In genomic region chr9:123469087-123469486, GRCm38 (mm10) we compare ENCODE assay signal across 27 mouse cellular contexts. TPM values are rescaled to one million over a fixed set of nuclear protein-coding genes. Genes with fewer than 3 reads are reported as not detected.
DNase-seq lines count a peak whose midpoint lies in the region; ATAC-seq and TF ChIP-seq lines count a peak whose summit lies in the region.
"Had no signal": no experiment of that assay in that cellular context is flagged by ENCODE, and none has a peak within 500 bp of the region (broad histone marks: within the 10 kb centered on the region; RNA-seq: fewer than 3 reads in every experiment).

No protein-coding gene starts in this region.

- peak; percentile 93 for DNase-seq in heart, adult 11 months
- no peak for DNase-seq in heart, postnatal 25 days (ENCODE audit: low spot score)
- DNase-seq in liver, embryonic 11.5 days (ENCODE audit: low spot score), result no peak
- no peak for DNase-seq in liver, postnatal 0 days
- no peak for DNase-seq in MEL (ENCODE audit: low read depth, low spot score)
- no peak for DNase-seq in liver, embryonic 14.5 days (ENCODE audit: low read depth in 3 of 3, low spot score in 3 of 3)
- DNase-seq in left cerebral cortex, adult 2 months (ENCODE audit: extremely low spot score in 1 of 2, low spot score in 2 of 2), result no peak
- DNase-seq: adrenal gland, postnatal 14 days; cerebellum, adult 11 months; cerebellum, adult 9-10 months; gastrocnemius, postnatal 14 days; kidney, adult 11 months; kidney, postnatal 25 days; lung, adult 2 months; right cerebral cortex, postnatal 4 days; thymus, adult 2 months; thymus, postnatal 36 days had no signal

- no peaks in the 10 kb centered on the region for H3K36me3 ChIP-seq in liver, embryonic 11.5 days (ENCODE audit: control insufficient read depth, insufficient read depth, low read length)
- no peaks in the 10 kb centered on the region for H3K36me3 ChIP-seq in liver, postnatal 0 days (replicated peaks; ENCODE audit: insufficient read depth, low read length)
- peaks cover 0 to 17% of the 10 kb centered on the region in 2 experiments; a peak in 2 of 4 replicates for H3K36me3 ChIP-seq in MEL (ENCODE audit: control insufficient read depth in 1 of 2, insufficient read depth in 2 of 2, low read length in 2 of 2)
- no peaks in the 10 kb centered on the region for H3K36me3 ChIP-seq in liver, embryonic 14.5 days (replicated peaks; ENCODE audit: control insufficient read depth, insufficient read depth, low read depth)
- H3K36me3 ChIP-seq in forebrain, embryonic 16.5 days (ENCODE audit: control insufficient read depth, insufficient read depth), result no peaks in the 10 kb centered on the region
- H3K36me3 ChIP-seq: forebrain, embryonic 15.5 days; hindbrain, embryonic 15.5 days; limb, embryonic 13.5 days; midbrain, embryonic 13.5 days had no signal

- ATAC-seq in liver, embryonic 11.5 days (replicated peaks; ENCODE audit: low FRiP score), result 0 out of 2 replicates have a peak, but pooled peaks have one; percentile 13
- ATAC-seq in liver, postnatal 0 days, result no peak
- ATAC-seq in liver, embryonic 14.5 days (ENCODE audit: insufficient read depth), result peak; percentile 25; the same call in 1 of the 2 replicates
- no peak for ATAC-seq in forebrain, embryonic 16.5 days
- ATAC-seq: forebrain, embryonic 15.5 days; inflammation-experienced regulatory T-cells, adult 6 months; midbrain, embryonic 13.5 days had no signal

- no peak for TF ChIP-seq RAD21 in MEL (IDR thresholded peaks at IDR 0.05; ENCODE audit: low read depth, low read length)

- no peak for TF ChIP-seq EP300 in liver, postnatal 0 days (IDR thresholded peaks at IDR 0.05; ENCODE audit: low read depth)
- TF ChIP-seq EP300 in MEL (IDR thresholded peaks at IDR 0.05; ENCODE audit: low read depth in 1 of 2, low read length in 2 of 2), result no peak
- TF ChIP-seq EP300 in liver, embryonic 14.5 days (IDR thresholded peaks at IDR 0.05; ENCODE audit: low read depth), result no peak

- no peak overlapping the region for H3K27ac ChIP-seq in liver, embryonic 11.5 days (ENCODE audit: low read depth, low read length)
- no peak overlapping the region for H3K27ac ChIP-seq in liver, postnatal 0 days (ENCODE audit: low read depth)
- peak overlapping the region; percentile 68; the same call in 1 of the 2 replicates for H3K27ac ChIP-seq in MEL (ENCODE audit: control insufficient read depth, low read depth, low read length)
- peak overlapping the region; percentile 41; the same call in 1 of the 2 replicates for H3K27ac ChIP-seq in liver, embryonic 14.5 days
- H3K27ac ChIP-seq in forebrain, embryonic 16.5 days (ENCODE audit: low read length), result no peak overlapping the region
- H3K27ac ChIP-seq in left cerebral cortex, adult 2 months, result no peak overlapping the region
- H3K27ac ChIP-seq: forebrain, embryonic 15.5 days; hindbrain, embryonic 10.5 days; hindbrain, embryonic 15.5 days; limb, embryonic 13.5 days; midbrain, embryonic 13.5 days; neural tube, embryonic 13.5 days; stomach, postnatal 0 days had no signal

- H3K79me2 ChIP-seq in MEL (ENCODE audit: control insufficient read depth, insufficient read depth, low read length, poor library complexity), result no peaks in the 10 kb centered on the region

- H3K9me3 ChIP-seq in liver, embryonic 11.5 days (ENCODE audit: control insufficient read depth, low read length), result no peaks in the 10 kb centered on the region
- no peaks in the 10 kb centered on the region for H3K9me3 ChIP-seq in liver, postnatal 0 days (ENCODE audit: low read length)
- H3K9me3 ChIP-seq in MEL (replicated peaks; ENCODE audit: insufficient read depth, low read length), result no peaks in the 10 kb centered on the region
- H3K9me3 ChIP-seq in liver, embryonic 14.5 days (ENCODE audit: control insufficient read depth, low read length), result no peaks in the 10 kb centered on the region
- H3K9me3 ChIP-seq in forebrain, embryonic 16.5 days (ENCODE audit: control insufficient read depth, low read length), result no peaks in the 10 kb centered on the region
- H3K9me3 ChIP-seq: forebrain, embryonic 15.5 days; hindbrain, embryonic 10.5 days; hindbrain, embryonic 15.5 days; limb, embryonic 13.5 days; megakaryocyte, embryonic 14.5 days; midbrain, embryonic 13.5 days; neural tube, embryonic 13.5 days had no signal

- H3K4me1 ChIP-seq in liver, embryonic 11.5 days (replicated peaks; ENCODE audit: control insufficient read depth, insufficient read depth, low read length), result peaks cover 3% of the 10 kb centered on the region; the same call in 1 of the 2 replicates
- H3K4me1 ChIP-seq in liver, postnatal 0 days (ENCODE audit: insufficient read depth), result peaks cover 7% of the 10 kb centered on the region; the same call in 1 of the 2 replicates
- H3K4me1 ChIP-seq in MEL (ENCODE audit: control insufficient read depth in 1 of 2, insufficient read depth in 2 of 2, low read length in 2 of 2), result peaks cover 11 to 15% of the 10 kb centered on the region in 2 experiments
- peaks cover 8 to 15% of the 10 kb centered on the region in 2 experiments; a peak in 3 of 4 replicates for H3K4me1 ChIP-seq in liver, embryonic 14.5 days (replicated peaks; ENCODE audit: control insufficient read depth in 2 of 2, insufficient read depth in 2 of 2, low read length in 1 of 2)
- peaks cover 8% of the 10 kb centered on the region for H3K4me1 ChIP-seq in forebrain, embryonic 16.5 days (replicated peaks; ENCODE audit: control insufficient read depth, insufficient read depth, low read length)
- H3K4me1 ChIP-seq: hindbrain, embryonic 15.5 days; limb, embryonic 13.5 days; midbrain, embryonic 13.5 days; neural tube, embryonic 13.5 days had no signal

- intact Hi-C loops in heart, postnatal 25 days (cut with DNase I), result no loop called here
- intact Hi-C loops in left cerebral cortex, adult 2 months (cut with DNase I), result no loop called here

- TF ChIP-seq POLR2A in MEL (IDR thresholded peaks at IDR 0.05; ENCODE audit: control insufficient read depth in 1 of 2, insufficient read depth in 1 of 2, low read depth in 1 of 2, low read length in 2 of 2, poor library complexity in 1 of 2), result no peak

- no peak overlapping the region for H3K4me3 ChIP-seq in liver, embryonic 11.5 days (ENCODE audit: low read depth, low read length)
- H3K4me3 ChIP-seq in liver, postnatal 0 days (ENCODE audit: low read depth, low read length), result no peak overlapping the region
- H3K4me3 ChIP-seq in MEL (ENCODE audit: control insufficient read depth in 1 of 2, insufficient read depth in 1 of 2, low read depth in 2 of 2, low read length in 2 of 2), result no peak overlapping the region
- no peak overlapping the region for H3K4me3 ChIP-seq in liver, embryonic 14.5 days (ENCODE audit: insufficient read depth in 1 of 2, low read depth in 2 of 2, low read length in 2 of 2)
- no peak overlapping the region for H3K4me3 ChIP-seq in forebrain, embryonic 16.5 days (replicated peaks; ENCODE audit: low read length)
- no peak overlapping the region for H3K4me3 ChIP-seq in left cerebral cortex, adult 2 months
- H3K4me3 ChIP-seq: forebrain, embryonic 15.5 days; hindbrain, embryonic 10.5 days; hindbrain, embryonic 15.5 days; limb, embryonic 13.5 days; megakaryocyte, embryonic 14.5 days; midbrain, embryonic 13.5 days; neural tube, embryonic 13.5 days had no signal

- no peak overlapping the region for H3K4me2 ChIP-seq in liver, embryonic 11.5 days
- no peak overlapping the region for H3K4me2 ChIP-seq in liver, postnatal 0 days (ENCODE audit: low read depth, low read length)
- H3K4me2 ChIP-seq in liver, embryonic 14.5 days (ENCODE audit: low read depth), result peak overlapping the region; percentile 28
- H3K4me2 ChIP-seq in forebrain, embryonic 16.5 days (ENCODE audit: low read length), result no peak overlapping the region
- H3K4me2 ChIP-seq: forebrain, embryonic 15.5 days; hindbrain, embryonic 15.5 days; limb, embryonic 13.5 days; midbrain, embryonic 13.5 days; neural tube, embryonic 13.5 days had no signal

- H3K9ac ChIP-seq in liver, embryonic 11.5 days (ENCODE audit: low read depth, low read length), result no peak overlapping the region
- H3K9ac ChIP-seq in liver, postnatal 0 days (replicated peaks), result no peak overlapping the region
- H3K9ac ChIP-seq in MEL (ENCODE audit: control insufficient read depth, low read depth, low read length, poor library complexity, severe bottlenecking), result no peak overlapping the region
- H3K9ac ChIP-seq in liver, embryonic 14.5 days (replicated peaks), result peak overlapping the region; percentile 23; the same call in 1 of the 2 replicates
- H3K9ac ChIP-seq in forebrain, embryonic 16.5 days (replicated peaks; ENCODE audit: low read depth, low read length), result no peak overlapping the region
- H3K9ac ChIP-seq: forebrain, embryonic 15.5 days; hindbrain, embryonic 15.5 days; limb, embryonic 13.5 days; midbrain, embryonic 13.5 days; neural tube, embryonic 13.5 days had no signal

- no peaks in the 10 kb centered on the region for H3K27me3 ChIP-seq in liver, embryonic 11.5 days (replicated peaks; ENCODE audit: control insufficient read depth, insufficient read depth, low read length)
- H3K27me3 ChIP-seq in liver, postnatal 0 days (ENCODE audit: insufficient read depth, low read length), result no peaks in the 10 kb centered on the region
- H3K27me3 ChIP-seq in MEL (ENCODE audit: control insufficient read depth in 1 of 2, insufficient read depth in 2 of 2, low read length in 2 of 2), result no peaks in the 10 kb centered on the region
- no peaks in the 10 kb centered on the region for H3K27me3 ChIP-seq in liver, embryonic 14.5 days (ENCODE audit: control insufficient read depth, insufficient read depth, low read length)
- H3K27me3 ChIP-seq in forebrain, embryonic 16.5 days (replicated peaks; ENCODE audit: control insufficient read depth, insufficient read depth, low read length), result no peaks in the 10 kb centered on the region
- H3K27me3 ChIP-seq: forebrain, embryonic 15.5 days; hindbrain, embryonic 15.5 days; limb, embryonic 13.5 days; midbrain, embryonic 13.5 days; neural tube, embryonic 13.5 days had no signal

- no peak for TF ChIP-seq CTCF in liver, postnatal 0 days (IDR thresholded peaks at IDR 0.05; ENCODE audit: low read depth)
- TF ChIP-seq CTCF in MEL (IDR thresholded peaks at IDR 0.05 in 2 of 3, conservative IDR thresholded peaks at IDR 0.05 in 1 of 3; ENCODE audit: control insufficient read depth in 1 of 3, insufficient read depth in 1 of 3, low read depth in 2 of 3, low read length in 3 of 3, poor library complexity in 1 of 3, severe bottlenecking in 1 of 3), result no peak
- TF ChIP-seq CTCF in liver, embryonic 14.5 days (IDR thresholded peaks at IDR 0.05; ENCODE audit: low read depth), result no peak
- no peak for TF ChIP-seq CTCF in left cerebral cortex, adult 2 months (IDR thresholded peaks at IDR 0.05)

RNA-seq across cellular contexts. Expression of gene Limd1, which starts 9.4 kb away (rescaled TPM):
- total RNA-seq in heart, postnatal 25 days (2021), result 10 to 100 TPM; 31.2 to 37.8 TPM
- polyA plus RNA-seq in liver, embryonic 11.5 days (2014; fragmentation: Nextera tagmentation; extraction: Ambion mirVana), result 41.7 and 42.2 TPM in 2 replicates
- polyA plus RNA-seq in liver, postnatal 0 days (2015; fragmentation: Nextera tagmentation; extraction: Ambion mirVana), result 11.9 and 12.4 TPM in 2 replicates
- total RNA-seq in MEL (2012; rRNA removed), result 32.0 and 37.5 TPM in 2 replicates
- 10 to 100 TPM in 1 of 2 experiments, not detected in 1; 32.6 TPM for polyA plus RNA-seq in MEL (2012; ENCODE audit: insufficient read depth in 1 of 2, insufficient read length in 2 of 2, low read depth in 1 of 2, low replicate concordance in 2 of 2, missing spikeins in 1 of 2)
- polyA plus RNA-seq in liver, embryonic 14.5 days (2012; rRNA removed), result 10.7 and 12.7 TPM in 2 replicates
- polyA plus RNA-seq in liver, embryonic 14.5 days (2014; fragmentation: Nextera tagmentation; extraction: Ambion mirVana), result 23.2 and 24.2 TPM in 2 replicates
- 15.8 and 18.1 TPM in 2 replicates for polyA plus RNA-seq in forebrain, embryonic 16.5 days (2015; fragmentation: Nextera tagmentation; extraction: Ambion mirVana)
- total RNA-seq in left cerebral cortex, adult 2 months (2021), result 1 to 10 TPM; 6.2 to 7.8 TPM

Comparison
In these comparisons a context has a peak if more than half of its experiments do, and no peak if none do; other contexts are left out.
1. ATAC-seq: peak in liver, embryonic 11.5 days (single experiment) and liver, embryonic 14.5 days (single experiment); none in liver, postnatal 0 days (single experiment) and forebrain, embryonic 16.5 days (single experiment).
2. H3K27ac ChIP-seq: peak in MEL (single experiment) and liver, embryonic 14.5 days (single experiment); none in liver, embryonic 11.5 days (single experiment), liver, postnatal 0 days (single experiment), forebrain, embryonic 16.5 days (single experiment) and left cerebral cortex, adult 2 months (single experiment).